Mouse (Mus musculus) granulocyte monocyte progenitor cell, adult 5-6 weeks (primary cell): ENCODE measurements at regions not wholly inside any gene's neighbourhood (a gene's known extent, or its start where the extent isn't known, plus 50 kb on each side); places are given as distances from the start of the nearest gene placed in this dataset.

Source experiments
- ATAC-seq: replicated peaks from 2 replicates; pipeline ENCODE4 v1.8.0; 2016; ENCODE audit warnings: mild to moderate bottlenecking, moderate TSS enrichment, inconsistent platforms; ENCODE audit not compliant: poor library complexity, severe bottlenecking

GRCm38 (mm10) chr13:28718169-28718867 lies 235.2 kb downstream of the Sox4 start:
- ATAC-seq, result no peak

GRCm38 (mm10) chr13:28717404-28717803 lies 236.1 kb downstream of the Sox4 start:
- no peak for ATAC-seq

GRCm38 (mm10) chr13:28709966-28710365 lies 243.5 kb downstream of the Sox4 start:
- ATAC-seq, result no peak

GRCm38 (mm10) chr13:28701309-28701708 lies 252.2 kb downstream of the Sox4 start:
- no peak for ATAC-seq

- ATAC-seq, result no peak
These were observed 253.4 kb downstream of the Sox4 start for GRCm38 (mm10) chr13:28700081-28700480.

DNA sequence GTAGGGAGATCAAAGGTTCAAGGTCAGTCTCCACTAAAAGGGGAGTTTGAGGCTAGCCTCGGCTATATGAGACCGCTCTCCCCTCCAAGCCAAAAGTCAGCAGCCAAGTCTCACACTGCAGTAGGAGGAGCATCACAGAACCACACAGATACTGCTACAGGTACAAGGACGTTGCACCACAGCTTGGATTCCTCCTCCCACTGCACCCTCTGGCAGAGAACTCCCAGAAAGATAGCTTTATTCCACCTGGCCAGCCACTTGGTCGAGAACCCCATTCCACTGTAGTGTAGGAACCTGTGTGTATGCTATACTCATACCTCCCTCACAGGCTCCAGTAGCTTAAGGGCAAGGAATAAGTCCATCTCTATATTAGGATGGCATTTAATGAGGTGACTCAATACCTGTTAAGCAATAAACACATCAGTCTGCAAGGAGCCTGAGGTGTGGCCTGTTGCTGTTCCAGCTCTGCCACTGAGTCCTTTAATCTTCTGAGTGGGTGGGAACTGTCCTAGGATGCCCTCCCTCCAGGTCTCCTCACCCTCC lies 254.0 kb downstream of the Sox4 start:
- no peak for ATAC-seq

DNA sequence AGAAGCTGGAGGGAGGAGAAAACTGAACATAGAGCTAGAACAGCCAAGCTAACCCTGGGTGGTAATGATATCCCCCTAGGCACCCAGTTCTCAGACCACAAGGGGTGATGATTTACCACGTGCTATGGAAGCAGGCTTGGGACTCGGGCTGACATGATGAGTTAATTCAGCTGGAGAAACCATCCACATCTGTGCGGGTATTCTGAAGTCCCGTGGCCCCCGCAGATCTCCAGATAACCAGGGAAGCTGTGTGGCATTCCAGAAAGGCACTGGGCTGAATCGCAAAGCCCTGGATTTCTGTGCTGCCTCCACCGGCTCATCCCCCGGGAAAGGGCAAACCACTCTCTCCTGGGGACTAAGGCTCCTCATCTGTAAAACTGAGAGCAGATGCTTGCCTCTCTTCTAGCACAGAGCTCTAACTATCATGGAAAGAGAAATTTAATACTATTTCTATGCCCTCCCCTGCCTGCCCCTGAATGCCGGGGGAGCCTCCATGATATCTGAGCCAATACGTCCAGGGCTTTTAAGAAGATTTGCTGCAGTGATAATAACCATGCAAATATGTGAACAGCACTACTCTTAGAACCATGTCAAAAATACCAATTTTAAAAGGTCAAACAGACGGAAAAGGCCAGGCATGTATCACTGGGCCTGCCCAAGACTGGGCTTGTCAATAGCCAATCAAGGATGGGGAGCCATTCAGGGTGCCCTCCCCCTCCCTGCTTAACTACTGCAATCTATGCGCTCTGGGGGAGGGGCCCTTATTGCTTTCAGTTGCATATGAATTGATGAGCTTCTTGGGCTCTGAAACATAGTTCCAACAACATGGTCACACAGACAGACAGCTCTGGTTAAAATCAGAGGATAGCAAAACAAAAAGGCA lies 255.5 kb downstream of the Sox4 start:
- no peak for ATAC-seq

DNA sequence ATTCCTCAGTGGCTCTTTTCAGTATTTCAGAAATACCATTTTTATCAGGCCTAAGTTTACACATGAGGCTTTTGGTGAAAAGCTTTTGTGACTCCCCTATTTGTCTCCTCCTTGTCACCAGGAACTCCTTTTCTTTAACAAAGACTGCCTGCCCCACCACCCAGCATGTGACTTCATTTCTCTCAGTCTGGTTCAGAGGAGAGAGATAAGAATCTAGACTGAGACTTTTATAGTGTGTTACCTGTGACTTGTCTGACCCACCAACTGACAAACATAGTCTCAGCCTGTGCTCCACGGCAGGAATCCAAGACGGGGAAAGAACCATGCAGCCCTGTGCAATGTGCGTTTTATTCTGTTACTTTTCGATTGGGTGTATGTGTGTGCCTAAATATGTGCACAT lies 260.4 kb downstream of the Sox4 start:
- ATAC-seq, result no peak

DNA sequence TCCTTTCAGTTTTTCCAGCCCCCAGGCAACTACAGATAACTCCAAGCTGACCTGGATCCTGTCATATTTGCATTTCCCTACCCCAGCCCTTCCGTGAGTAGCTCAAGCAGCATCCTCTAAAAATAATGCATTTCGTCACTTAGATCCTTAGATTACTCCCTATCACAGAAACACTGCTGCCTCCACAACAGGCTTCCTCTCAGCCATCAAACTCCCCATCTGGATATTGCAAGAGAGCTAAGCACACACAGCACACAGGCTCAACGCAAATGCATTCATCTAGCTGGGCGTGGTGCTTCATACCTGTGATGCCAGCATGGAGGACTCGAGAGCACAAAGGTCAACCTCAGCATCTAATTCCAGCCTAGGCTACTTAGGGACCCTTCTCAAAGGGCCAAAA lies 260.9 kb downstream of the Sox4 start:
- ATAC-seq, result no peak; the same call in 1 of the 2 replicates

DNA sequence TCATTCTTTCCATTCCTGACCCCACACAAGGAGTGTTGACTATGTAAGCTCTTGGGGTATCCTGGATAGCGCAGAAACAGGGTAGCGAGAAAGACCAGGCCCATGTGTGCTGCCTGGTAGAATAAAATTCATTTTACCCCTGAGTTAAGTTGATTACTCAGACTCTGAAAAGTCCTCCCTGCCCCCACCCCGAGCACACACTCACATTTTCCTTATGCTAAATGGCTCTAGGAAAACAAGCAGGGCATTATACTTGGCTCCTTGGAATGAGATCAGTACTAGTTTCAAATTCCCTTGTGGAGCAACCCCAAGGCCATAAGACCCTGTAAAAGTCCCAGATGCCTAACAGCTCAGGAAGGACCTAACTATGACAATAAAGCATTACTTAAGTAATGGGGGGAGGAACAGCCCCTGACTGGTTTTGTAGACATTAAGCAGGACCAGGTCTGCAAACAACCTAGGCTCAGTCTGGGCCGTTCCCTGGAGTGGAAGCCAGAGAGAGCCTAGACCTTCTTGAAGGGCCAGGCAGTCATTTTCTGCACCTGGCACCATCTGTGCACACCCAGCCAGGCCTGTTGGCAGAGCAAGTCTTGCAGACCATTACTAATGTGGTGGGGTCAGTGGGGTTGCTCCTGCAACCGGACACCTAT lies 262.9 kb downstream of the Sox4 start:
- ATAC-seq, result no peak

GRCm38 (mm10) chr13:28687838-28688237 lies 265.7 kb downstream of the Sox4 start:
- ATAC-seq, result peak; percentile 95

DNA sequence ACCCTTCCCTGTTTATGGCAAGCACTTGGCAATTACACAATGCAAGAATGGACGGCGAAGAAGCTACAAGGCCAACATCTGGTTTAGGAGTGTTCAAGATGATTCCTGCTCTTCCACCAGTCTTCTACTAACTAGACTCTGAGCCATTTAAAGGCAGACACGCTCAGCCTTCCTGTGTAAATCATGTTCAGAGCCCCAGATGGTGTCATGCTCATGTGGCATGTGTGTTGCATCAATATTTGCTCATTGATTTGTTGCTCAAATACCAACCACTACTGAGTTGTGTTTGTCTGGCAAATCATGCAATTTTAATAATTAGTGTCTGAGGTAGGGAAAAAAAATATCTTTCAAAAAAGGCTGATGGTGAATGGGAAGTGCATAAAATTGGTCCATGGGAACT lies 269.2 kb downstream of the Sox4 start:
- no peak for ATAC-seq

GRCm38 (mm10) chr13:28680266-28680665 lies 273.2 kb downstream of the Sox4 start:
- no peak for ATAC-seq

GRCm38 (mm10) chr13:28673622-28674021 lies 279.9 kb downstream of the Sox4 start:
- no peak for ATAC-seq

- no peak for ATAC-seq
These were observed 282.0 kb downstream of the Sox4 start for GRCm38 (mm10) chr13:28671543-28671942.

DNA sequence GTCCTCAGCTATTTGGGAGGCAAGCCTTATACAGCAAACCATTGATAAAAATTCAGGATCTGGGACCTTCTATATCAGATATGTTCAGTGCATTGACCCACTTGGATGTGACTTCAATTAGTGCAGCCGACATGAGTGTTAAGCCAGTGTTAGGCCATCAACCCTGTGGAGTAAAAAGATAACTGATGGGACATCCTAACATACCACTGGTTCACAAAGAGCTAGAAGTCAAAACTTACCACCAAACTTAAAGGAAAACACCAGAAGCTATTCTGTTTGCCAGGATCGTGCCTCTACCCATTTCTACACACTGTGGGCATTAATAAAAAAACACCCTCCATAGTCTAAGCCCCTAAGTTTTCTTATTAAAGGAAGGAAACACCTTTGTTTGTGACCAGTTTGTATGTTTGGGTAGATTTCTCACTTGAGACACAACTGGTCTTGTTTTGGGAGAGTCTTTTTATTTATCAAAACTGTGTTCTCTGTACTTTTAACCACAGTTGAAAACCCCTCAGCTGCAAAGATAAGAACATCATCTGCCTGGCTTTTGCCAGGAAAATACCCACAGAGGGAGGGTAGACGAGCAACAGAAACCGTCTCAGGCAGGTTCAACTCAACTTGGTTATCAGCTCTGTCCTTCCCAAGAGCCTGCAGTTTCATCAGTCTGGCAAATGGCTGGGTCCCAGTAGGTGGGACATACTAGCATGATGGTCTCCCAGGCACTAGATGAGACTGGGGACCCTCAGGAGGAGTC lies 283.5 kb downstream of the Sox4 start:
- ATAC-seq, result no peak

GRCm38 (mm10) chr13:28666832-28667231 lies 286.7 kb downstream of the Sox4 start:
- ATAC-seq, result no peak

DNA sequence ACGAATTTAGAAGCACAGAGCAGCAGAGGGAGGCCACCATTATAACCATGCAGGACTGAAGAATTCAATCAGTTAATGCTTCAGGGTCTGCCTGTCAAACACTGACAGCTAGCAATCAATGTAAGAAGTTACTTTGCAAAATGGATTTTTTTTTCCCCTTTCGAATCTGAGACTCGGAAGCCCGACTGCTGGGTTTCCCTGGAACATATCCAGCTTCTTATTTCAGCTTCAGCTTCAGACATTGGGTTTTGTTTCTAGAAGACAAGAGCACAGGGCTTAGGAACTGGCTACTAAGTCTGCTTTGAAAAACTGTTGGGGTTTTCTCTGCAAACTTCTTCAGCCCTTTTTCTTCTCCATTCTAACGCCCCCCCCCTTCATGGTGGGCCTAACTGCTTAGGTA lies 288.4 kb downstream of the Sox4 start:
- ATAC-seq, result no peak

- ATAC-seq, result no peak
These were observed 288.8 kb downstream of the Sox4 start for GRCm38 (mm10) chr13:28664698-28665097.

GRCm38 (mm10) chr13:28663950-28664681 lies 289.4 kb downstream of the Sox4 start:
- ATAC-seq, result no peak
